Mouse (Mus musculus): ENCODE data around the gene Kcne1l. TPM values are rescaled to one million over a fixed set of nuclear protein-coding genes. Genes with fewer than 3 reads are reported as not detected.

The Kcne1l gene
- 1 to 10 TPM; 2.6 to 2.9 TPM for total RNA-seq (2021)
- long read RNA-seq, experiment 1, partial matches to known transcripts: 0 of 4 reads
- long read RNA-seq, experiment 1, other reads (novel, unspliced or antisense): 0 of 4 reads
- long read RNA-seq, experiment 2, transcript Kcne1l-201 (1 exons, 1,543 nt): major isoform, 6 of 6 reads
- long read RNA-seq, experiment 2, partial matches to known transcripts: 0 of 6 reads
- long read RNA-seq, experiment 2, other reads (novel, unspliced or antisense): 0 of 6 reads

DNA sequence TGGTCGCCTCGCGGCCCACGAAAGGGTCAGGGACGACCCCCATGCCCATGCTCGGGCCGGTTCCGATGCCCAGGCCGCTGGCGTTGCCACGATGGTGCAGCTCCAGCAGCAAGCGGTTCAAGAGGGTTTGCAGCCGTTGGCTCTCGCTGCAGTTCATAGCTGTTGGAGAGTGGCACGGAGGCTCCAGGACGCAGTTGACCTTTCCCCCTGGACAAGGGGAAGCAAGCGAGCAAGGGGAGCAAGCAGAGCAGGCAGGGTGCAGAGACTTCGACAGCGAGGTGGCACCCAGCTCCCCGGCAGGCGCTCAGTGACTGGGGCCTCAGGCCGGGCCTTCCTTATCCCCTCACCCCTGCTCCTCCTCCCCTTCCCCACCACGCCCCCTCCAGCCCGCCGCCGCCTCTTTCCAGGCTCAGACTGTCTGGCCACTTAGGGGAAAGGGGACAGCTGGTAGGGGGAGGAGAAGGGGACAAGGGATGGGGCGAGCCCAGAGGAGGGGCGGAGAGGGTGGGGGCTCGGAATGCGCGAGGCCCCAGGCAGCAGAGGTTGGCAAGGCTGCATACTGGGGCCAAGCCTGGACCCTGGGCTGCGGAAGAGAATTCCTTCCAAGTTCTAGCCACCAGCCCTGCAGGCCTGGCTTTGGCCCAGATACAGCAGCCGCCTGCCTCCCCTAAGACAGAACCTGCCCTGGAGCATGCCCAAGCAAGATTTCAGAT, at the start of gene Kcne1l:
TSS of gene Kcne1l (minus strand) at position 426 of the 713 bp plus-strand sequence.
- no peak for DNase-seq (ENCODE audit: low spot score in 2 of 2)

DNA sequence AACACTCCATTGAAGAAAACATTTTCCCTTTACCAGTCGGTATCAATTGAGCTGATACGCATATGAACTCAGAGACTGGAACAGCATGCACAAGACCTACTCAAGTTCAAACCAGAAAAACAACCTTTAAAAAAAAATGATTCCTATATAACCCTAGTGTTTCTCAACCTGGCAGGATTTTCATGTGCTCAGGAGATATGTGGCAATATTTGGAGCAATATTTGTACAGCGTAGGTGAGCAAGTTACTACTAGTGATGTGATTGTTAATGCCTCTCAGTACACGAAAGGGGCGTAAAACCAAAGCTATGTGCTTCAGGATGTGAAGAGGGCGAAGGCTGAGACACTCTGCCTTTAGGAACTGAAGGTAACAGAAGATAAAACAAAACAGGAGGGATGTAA, 30.1 kb upstream of the Kcne1l start:
- DNase-seq (ENCODE audit: low spot score in 2 of 2): no peak

DNA sequence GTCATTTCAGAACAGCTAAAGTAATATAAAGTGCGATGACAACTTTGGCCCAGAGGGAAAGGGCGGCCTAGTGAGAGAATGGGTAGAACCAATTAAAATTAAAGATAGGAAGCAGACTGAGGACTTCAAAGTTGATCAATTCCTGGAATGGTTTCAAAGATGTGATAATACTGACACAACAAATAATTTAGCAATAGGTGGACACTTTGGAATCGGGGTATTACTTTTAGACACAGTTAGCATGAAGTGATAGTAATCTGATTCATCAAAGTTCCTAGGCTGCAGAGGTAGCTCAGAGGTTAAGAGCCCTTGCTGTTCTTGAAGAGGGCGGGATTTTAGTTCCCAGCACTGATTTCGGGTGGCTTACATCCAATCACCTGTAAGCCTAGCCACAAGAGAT, 29.4 kb upstream of the Kcne1l start:
- DNase-seq (ENCODE audit: low spot score in 2 of 2): no peak

DNA sequence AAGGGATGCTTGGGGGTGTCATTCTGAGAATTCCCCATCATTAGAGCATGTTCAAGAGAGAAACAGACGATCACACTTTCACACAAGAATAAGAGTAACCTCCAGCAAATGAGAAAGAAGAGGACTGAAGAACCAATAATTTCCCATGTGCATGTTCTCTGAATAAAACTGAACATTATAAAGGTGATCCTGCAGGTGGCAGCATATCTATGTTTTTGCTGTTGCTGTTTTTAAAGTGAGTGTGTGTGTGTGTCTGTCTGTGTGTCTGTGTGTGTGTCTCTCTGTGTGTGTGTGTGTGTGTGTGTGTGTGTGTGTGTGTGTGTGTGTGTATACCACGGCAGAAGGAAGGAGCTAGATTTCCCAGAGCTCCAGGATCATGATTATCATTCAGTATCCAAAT, 19.7 kb upstream of the Kcne1l start:
- no peak for DNase-seq (ENCODE audit: low spot score in 2 of 2)

DNA sequence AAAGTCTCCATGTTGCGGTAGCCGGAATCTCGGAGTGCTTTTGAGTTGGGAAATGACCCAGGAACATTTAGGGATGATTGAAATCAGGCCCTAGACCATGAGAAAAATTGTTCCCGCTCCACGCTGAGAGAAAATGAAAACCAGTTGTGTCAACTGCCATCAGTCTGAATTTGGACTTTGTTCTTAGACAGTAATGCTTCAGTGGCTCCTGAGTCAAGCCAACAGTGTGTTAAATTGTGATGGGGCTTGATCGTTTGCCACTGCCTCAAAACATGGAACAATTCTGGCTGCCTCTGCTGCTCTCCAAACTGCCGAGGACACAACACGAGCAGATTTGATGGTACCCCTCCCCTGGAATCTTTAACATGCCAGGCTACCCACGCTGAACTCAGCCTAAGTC, 10.0 kb upstream of the Kcne1l start:
- DNase-seq (ENCODE audit: low spot score in 2 of 2): no peak

DNA sequence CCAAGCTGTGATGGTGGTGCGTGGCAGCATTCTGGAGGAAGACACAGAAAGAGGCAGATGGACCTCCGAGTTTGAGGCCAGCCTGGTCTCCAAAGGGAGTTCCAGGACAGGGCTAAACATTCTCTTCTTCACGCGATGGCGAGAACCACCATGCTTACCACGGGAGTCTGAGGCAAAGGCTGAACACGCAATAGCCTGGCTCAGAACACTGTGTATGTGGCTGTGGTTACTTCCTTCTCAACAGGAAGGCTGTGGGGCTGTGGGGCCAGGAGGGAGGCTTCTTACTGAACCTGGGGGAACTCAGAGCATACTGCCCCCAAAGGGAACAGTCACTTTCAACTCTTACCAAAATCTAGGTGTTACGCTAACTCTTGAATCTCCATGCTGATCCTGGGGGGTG, 9.2 kb upstream of the Kcne1l start:
- no peak for DNase-seq (ENCODE audit: low spot score in 2 of 2)

DNA sequence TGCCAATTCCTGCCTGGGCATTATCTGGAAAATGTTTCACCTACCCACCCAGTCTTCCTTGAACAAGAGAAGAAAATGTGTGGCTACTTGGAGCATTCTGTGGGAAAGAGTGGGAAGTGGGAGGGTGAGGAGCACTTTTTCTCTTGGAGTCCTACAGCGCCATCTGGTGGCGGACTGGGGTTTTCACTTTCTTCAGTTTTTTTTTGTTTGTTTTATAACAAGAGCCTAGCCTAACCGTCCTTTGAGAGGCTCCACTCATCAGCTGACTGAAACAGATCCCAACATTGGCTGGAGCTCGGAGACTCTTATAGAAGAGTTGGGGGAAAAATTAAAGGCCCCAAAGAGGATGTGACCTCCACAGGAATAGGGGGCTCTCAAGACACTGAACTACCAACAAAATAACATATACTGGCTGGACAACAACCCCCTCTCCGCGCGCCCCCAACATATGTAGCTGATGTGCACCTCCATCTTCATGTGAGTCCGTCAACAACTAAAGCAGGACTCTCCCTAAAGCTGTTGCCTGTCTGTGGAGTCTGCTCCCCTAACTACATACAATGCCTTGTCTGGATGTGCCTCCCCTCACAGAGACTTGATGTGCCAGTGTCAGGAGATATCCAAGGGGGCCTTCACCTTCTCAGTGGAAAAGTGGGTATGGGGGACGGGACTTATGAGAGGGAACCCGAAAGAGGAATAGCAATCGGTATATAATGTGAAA, 8.4 kb upstream of the Kcne1l start:
- peak; percentile 73 to 80 for DNase-seq (ENCODE audit: low spot score in 2 of 2)

DNA sequence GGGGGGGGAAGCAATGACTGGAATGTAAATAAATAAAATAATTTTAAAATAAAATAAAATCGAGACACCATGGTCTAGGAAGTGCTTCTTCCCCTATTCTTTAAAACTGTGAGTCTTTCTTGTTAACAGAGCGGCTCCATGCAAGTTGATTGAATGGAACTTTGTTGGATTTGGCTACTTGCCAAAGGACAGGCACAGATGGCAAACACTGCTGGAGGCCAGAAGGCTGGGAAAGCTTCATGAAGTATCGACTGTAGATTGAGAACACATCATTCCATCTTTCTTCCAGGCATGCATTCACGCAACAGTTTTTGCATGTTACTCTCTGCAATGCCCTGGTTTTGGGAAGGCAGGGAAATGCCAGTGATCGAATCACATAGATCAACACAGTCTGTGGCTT, 4.3 kb upstream of the Kcne1l start:
- no peak for DNase-seq (ENCODE audit: low spot score in 2 of 2)

DNA sequence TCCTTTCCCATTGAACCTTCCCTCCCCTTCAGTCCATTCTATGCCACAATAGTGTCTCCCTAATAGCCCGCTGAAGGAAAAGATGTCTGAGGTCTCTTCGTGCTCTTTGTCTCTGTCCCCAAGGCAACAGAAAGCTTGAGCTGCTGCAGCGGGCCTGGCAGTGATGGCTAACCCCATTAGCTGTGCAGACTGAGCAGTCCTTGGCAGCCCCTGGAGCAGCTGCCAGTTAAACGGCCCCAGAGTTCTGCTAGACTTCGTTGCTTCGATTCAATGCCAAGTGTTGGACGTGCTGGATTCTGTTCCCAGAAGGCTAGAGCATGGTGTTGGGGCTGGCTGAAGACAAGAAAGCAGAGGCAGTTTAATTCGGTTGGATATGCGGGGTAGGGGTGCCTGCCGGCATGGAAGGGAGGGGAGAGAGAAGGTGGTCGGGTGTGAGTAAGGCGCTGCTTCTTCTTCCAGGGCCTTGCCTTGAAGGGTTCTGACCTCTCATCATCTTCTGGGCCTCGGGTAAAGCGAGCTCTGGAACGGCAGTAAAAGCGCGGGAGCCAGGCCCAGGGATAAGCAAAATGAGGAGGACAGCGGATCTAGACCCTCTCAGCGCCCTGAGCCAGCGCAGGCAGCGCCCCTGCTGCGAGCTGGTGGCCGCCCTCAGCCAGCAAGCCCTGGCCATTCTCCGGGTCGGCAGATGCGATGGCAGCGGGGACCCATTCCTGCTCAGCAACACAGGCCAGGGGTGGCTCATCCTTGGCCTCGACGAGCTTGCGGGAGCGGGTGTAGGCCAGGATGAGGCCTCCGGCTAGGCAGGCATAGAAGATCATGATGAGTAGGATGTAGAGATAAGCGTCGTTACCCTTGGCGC, 855 bp downstream of the Kcne1l start:
- peak in 1 of 2 experiments; percentile 7 for DNase-seq (ENCODE audit: low spot score in 2 of 2)

DNA sequence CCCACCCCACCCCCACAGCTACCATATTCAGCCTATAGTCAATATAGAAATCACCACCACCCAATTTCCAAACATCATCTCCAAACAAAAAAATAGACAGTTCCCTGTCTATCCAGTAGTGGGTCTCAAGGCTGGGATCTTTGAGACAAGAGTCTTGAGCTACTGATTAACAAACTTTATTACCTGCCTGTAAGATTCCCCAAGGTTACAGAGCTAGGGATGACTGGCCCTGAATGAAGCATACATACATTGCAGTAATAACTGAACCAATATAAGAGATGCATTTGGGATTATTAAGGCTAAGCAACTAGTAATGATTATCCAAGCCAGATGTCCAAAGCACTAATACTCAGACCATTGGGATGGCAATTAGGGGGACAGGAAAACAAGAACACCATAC, 1.5 kb downstream of the Kcne1l start:
- DNase-seq (ENCODE audit: low spot score in 2 of 2): no peak

DNA sequence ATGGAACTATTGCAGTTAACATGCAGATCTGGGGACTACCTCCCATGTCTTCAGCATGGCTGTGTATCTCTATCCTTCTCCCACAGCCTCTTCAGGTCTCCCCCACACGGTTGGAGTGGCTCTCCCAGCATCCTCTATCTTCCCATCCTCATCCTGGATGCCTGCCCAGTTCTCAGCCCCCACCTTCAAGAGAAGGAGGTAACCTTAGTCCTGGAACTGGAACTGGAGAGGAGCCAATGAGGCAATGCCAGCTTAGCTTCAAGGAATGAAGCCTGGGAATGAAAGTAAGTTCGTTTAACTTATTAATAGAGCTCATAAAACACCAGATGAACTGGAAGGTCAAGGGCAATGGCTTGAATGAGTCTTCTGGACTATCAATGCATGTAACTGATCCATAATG, 2.6 kb downstream of the Kcne1l start:
- DNase-seq (ENCODE audit: low spot score in 2 of 2): no peak

DNA sequence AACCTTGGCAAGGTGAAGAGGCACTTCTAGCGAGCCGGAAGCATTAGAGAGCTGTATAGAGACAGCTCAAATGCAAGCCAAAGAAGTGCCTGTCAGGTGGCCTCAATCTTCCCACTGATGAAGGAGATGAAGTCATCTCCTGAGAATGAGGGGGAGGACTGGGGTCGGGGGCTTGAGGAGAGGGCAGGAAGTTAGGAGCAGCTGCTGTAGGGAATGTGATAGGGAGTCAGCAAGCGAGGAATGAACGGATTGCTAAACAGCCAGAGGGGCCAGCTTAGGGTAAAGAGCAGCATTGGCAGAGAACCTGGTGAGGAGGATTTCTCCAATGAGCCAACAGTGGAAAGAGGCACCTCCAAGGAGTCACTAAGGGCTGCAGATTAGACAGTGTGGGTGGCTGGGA, 20.2 kb downstream of the Kcne1l start:
- DNase-seq (ENCODE audit: low spot score in 2 of 2): no peak

DNA sequence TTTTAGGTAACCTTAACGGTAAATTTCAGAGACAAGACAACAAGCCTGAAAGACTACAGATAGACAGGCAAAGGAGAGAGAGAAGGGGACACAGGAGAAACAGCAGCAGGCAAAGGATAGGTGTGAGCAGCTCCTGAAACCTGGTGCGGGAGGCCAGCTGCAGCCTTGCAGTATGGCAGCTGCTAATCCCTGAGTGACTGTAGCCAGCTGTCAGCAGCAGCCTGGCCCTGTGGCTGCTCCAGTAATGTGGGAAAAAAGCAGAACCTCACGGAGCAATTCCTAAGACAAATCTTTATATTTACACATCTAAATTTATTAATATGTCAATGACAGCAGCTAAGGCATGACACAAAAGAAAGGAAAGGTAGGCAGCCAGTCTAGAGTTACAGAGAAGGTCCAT, 29.5 kb downstream of the Kcne1l start:
- no peak for DNase-seq (ENCODE audit: low spot score in 2 of 2)

DNA sequence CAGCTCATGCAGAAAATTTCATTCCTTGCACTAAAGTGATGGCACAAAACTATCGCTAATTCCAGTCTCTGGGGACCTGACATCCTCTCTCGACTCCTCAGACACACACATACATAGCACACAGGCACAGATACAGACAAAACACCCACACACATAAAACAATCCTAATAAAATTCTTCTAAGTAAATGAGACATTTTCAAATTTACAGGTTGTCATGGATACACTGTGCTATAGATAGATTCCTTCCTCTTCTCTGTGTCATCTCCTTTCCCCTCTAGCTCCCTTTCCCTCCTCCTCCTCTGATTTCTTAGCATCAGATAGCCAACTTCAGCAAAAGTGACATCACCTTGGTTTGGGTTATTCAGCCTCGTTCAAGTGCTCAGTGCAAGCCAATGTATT, 30.1 kb downstream of the Kcne1l start:
- DNase-seq (ENCODE audit: low spot score in 2 of 2): no peak

Other genes starting within 250 kb of the Kcne1l start
- gene Gucy2f, start 109.4 kb downstream of the Kcne1l start, total RNA-seq (2021): under 1 TPM; 0.42 to 0.65 TPM
- 10 to 100 TPM; 33.4 to 33.6 TPM for gene Nxt2, start 79.5 kb downstream of the Kcne1l start, total RNA-seq (2021)
- 10 to 100 TPM; 66.8 to 69.6 TPM for gene Acsl4, start 84.2 kb upstream of the Kcne1l start, total RNA-seq (2021)